Mouse (Mus musculus) spleen, adult 18-20 months (tissue): ENCODE data around the gene Itga3.

ENCODE experiments used
- DNase-seq, 2 experiments: peaks; one replicate each; pipeline ENCODE4 v3.0.0; 2022; ENCODE audit warnings: mixed read lengths in 2 of 2

Itga3 gene

DNA sequence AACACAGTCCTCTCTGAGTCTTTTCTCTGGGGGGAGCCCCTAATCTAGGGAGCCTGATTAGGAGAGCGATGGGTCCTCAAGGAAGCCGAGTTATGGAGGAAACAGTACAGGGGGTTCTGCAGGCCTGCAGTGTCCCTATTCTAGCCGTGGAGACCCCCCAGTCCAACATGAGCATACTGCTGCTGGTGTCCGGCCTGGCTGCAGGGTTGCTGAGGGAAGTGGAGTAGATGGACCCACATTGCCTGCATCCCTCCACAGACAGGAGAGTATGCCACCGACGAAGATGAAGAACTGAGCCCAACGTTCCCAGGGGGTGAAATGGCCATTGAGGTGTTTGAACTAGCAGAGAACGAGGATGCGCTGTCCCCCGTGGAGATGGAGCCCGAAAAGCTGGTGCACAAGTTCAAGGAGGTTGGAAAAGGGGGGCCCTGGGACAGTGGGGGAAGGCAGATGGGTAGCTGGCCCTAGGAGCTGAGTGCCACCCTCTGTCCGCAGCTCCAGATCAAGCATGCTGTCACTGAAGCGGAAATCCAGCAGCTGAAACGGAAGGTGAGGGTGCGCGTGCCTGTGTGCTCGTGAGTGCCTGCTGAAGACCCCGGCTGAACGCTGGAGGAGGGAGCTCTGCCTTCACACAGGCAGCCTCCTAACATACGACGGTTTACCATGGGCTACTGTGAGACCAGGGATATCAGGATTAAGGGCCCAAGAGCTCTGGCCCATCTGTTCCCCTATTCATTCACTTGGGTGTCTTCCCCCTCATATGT is 74.8 kb downstream of the Itga3 start:
- DNase-seq = no peak

DNA sequence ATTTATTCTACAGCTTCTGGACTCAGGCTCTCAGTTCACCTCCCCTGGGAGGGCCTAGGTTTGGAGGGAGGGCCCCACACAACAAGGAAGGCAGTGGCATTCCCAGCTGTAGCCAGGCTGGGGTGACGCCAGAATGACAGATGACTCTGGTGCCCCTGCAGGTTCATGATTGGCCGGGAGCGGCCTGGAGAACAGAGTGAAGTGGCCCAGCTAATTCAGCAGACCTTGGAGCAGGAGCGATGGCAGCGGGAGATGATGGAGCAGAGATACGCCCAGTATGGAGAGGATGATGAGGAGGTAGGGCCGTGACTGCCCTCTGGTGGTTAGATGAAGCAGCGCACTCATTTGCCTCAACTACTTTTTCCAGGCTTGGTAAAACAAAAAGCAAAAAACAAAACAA is 75.5 kb downstream of the Itga3 start:
- peak; percentile 39 to 64 for DNase-seq

DNA sequence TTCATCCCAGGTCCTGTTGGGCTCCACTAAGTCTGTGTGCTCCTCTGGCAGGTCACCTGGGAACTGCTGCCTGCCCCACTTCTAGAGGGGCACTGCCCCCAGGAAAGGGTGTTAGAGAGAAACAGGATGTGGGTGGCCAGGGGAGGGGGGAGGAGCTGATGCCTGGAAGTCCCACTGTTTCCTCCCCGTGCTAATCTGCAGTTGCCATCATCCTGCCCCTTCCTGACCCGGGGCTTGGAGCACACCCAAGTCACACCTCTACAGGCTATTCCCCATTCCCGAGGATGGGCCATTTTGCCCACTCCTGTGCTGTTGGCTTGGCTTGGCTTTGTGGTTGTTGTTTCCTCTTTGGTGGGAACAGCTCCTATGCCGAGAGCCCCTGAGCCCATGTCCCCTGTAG is 76.1 kb downstream of the Itga3 start:
- DNase-seq = peak in 1 of 2 experiments; percentile 55

DNA sequence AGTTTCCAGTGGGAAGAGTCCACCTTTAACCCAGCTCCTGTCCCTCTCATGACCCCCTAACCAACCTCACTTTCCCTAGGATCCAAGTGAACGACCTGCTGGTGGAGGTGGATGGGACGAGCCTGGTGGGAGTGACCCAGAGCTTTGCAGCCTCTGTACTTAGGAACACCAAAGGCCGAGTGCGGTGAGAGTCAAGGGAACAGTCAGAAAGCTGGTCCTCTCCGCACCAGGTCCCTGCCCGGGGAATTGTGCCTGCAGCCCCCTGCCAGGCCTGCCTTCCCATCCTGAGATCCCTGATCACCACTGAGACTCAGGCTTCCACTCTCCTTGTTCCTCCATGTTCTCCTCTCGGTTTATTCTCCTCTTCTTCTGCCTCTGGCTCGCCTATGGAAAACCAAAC is 76.5 kb downstream of the Itga3 start:
- DNase-seq = no peak

DNA sequence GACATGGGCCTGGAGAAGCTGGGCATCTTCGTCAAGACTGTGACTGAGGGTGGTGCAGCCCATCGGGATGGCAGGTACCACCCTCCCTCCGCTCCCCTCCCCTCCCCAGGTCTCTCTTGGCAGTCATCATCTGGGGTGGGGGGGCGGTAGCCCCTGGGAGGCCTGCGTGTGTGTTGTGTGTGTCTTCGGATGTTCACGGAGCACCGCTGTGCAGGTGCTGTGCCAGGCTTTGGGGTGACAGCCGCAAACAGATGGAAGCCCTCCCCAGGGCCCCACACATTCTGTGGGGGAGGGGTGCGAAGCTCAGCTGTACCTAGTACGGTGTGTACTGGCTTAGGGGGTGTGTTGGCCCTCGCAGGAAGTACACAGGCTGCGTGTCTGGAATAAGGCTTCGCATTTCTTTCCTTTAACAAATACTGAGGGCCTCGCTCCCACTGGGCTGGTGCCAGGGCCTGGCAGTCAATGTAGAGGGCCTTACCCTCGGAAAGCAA is 78.5 kb downstream of the Itga3 start:
- DNase-seq = peak in 1 of 2 experiments; percentile 33

- no peak for DNase-seq
These were observed 79.0 kb downstream of the Itga3 start for GRCm38 (mm10) chr11:94997596-94997995.

GRCm38 (mm10) chr11:94996984-94997383 is 79.6 kb downstream of the Itga3 start:
- no peak for DNase-seq

- no peak for DNase-seq
These were observed 80.5 kb downstream of the Itga3 start for GRCm38 (mm10) chr11:94996101-94996500.

DNA sequence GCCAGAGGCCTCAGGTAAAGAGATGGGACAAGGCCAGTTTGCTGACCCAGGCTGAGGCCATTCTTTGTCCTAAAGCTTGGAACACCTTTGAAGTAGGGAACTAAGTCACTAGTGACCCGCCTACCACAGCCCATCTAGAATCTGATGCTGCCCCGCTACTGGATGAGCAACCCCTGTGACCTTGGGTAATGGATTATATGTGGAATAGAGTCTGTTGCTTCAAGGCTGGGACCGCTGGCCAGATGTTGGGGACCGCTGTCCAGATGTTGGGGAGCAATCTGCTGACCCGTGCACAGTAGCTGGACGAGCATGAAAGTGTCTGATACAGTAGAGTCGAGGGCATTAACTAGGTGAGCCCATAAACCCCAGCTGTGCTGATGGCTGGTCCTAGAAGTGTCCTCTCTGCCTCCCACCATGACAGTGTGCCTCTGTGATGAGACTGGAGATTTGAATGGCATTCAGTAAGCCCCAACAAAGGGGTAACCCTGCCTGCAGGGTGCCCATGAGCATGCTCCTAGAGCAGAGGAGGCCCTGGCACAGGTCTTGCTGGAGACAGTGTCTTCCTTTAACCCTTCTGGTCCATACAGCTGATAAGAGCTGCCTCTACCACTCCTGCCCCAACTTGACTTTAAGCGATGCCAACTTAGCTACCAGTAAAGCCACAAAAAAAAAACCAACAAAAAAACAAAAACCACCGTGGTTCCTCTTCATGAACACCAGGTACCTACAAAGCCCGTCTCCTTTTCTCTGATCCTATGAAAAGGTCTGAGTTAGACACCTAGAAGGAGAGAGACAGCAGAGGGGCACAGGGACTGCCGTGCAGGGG is 81.4 kb downstream of the Itga3 start:
- no peak for DNase-seq
